Mouse (Mus musculus) forebrain, embryonic 14.5 days (tissue): ENCODE results near the gene Gm45521. TPM values are rescaled to one million over a fixed set of nuclear protein-coding genes. Genes with fewer than 3 reads are reported as not detected.

Experiments
- ATAC-seq: fragments of 200-750 bp; cut with Nextera tagmentation; 2 replicates; pipeline ENCODE4 v1.8.0; 2017; ENCODE audit warnings: mild to moderate bottlenecking, moderate library complexity
- DNase-seq: peaks from one replicate; pipeline ENCODE4 v3.0.0-alpha.2; 2015; ENCODE audit warnings: low spot score
- H3K27ac ChIP-seq: fragments of 300-500 bp; sonication (generic); 2 replicates; pipeline ENCODE4 v1.5.1; 2014; ENCODE audit warnings: low read depth, mild to moderate bottlenecking, control low read depth, low read length, moderate library complexity
- H3K27me3 ChIP-seq: fragments of 300-500 bp; sonication (generic); replicated peaks from 2 replicates; pipeline ENCODE4 v1.6.1; 2014; ENCODE audit warnings: low read length, control low read depth, mixed read lengths; ENCODE audit not compliant: control insufficient read depth, insufficient read depth
- H3K36me3 ChIP-seq: fragments of 300-500 bp; sonication (generic); 2 replicates; pipeline ENCODE4 v1.6.1; 2014; ENCODE audit warnings: low read length, control low read depth; ENCODE audit not compliant: control insufficient read depth, insufficient read depth
- H3K4me1 ChIP-seq: fragments of 300-500 bp; sonication (generic); 2 replicates; pipeline ENCODE4 v1.6.1; 2014; ENCODE audit warnings: antibody characterized with exemption, low read length, control low read depth; ENCODE audit not compliant: control insufficient read depth, insufficient read depth
- H3K4me2 ChIP-seq: fragments of 300-500 bp; sonication (generic); 2 replicates; pipeline ENCODE4 v1.6.1; 2014; ENCODE audit warnings: mild to moderate bottlenecking, control low read depth, low read length
- H3K4me3 ChIP-seq: fragments of 300-500 bp; sonication (generic); 2 replicates; pipeline ENCODE4 v1.5.1; 2014; ENCODE audit warnings: low read depth, low read length, control low read depth
- H3K9ac ChIP-seq: fragments of 300-500 bp; sonication (generic); 2 replicates; pipeline ENCODE4 v1.6.1; 2014; ENCODE audit warnings: mild to moderate bottlenecking, low read length, control low read depth, moderate library complexity
- H3K9me3 ChIP-seq: fragments of 300-500 bp; sonication (generic); replicated peaks from 2 replicates; pipeline ENCODE4 v1.6.1; 2016; ENCODE audit warnings: low read length, control low read depth, mixed read lengths; ENCODE audit not compliant: control insufficient read depth
- WGBS: fragments of 180-500 bp; shearing (Covaris S2); extraction: QIAGEN DNeasy Blood & Tissue Kit; methylation state at CpG from one replicate; pipeline ENCODE4 v1.1.7; 2014; 5-methylcytosine and 5-hydroxymethylcytosine counted together
- polyA plus RNA-seq: library from polyadenylated mRNA; unstranded; fragments of >200 nt; fragmentation: Nextera tagmentation; extraction: Ambion mirVana; gene quantifications from 2 replicates; pipeline ENCODE4 v1.2.1, GENCODE M21; 2014

Gene Gm45521
- polyA plus RNA-seq, 1 experiment from 2014 or later = 0.28 TPM

DNA sequence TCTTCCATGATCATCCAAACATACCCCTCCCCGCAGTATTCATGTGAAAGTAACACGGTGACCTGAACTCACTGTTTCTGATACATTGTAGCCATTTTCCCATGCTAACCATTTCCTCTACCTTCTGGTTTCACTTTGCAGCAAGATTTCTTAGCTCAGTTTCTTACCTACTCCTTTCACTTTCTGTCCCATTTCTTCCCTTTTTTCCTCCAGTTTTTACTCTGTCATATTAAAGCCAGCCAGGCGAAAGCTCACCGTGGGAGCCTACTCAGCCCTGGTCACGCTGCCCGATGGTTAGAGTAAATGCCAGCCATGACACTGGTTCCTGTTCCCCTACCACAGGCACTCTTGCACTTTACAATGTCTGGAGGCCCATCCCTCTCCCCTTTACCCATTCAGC lies 29.8 kb downstream of the Gm45521 start:
- Histone ChIP-seq H3K9me3 (no peaks in the 10 kb centered on the region), H3K4me2 (no peak overlapping the region), H3K4me1 (no peaks in the 10 kb centered on the region), H3K27ac (no peak overlapping the region), H3K4me3 (no peak overlapping the region), H3K9ac (no peak overlapping the region), H3K27me3 (no peaks in the 10 kb centered on the region), H3K36me3 (no peaks in the 10 kb centered on the region)
- no peak for ATAC-seq
- 95% methylated on average over 6 of the region's 6 CpGs for WGBS
- no peak for DNase-seq

DNA sequence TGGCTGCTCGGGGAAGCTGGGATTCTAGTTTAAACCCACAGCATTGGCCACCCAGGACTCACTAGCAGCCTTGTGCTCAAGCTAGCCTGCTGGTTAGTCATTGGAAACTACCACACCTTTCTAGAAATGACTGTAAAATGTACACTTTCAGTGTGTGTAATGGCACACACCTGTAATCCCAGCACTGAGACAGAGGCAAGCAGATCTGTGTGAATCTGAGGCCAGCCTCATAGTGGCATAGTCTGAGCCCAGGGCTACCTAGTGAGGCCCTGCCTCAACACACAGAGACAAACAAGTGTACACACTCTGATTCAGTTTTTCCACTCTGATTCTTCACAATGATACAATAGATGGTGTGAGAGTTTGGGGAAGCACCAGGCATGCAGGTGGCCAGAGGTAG lies 32.3 kb downstream of the Gm45521 start:
- 67% methylated on average over 1 of the region's 1 CpGs for WGBS
- no peaks in the 10 kb centered on the region for H3K36me3 ChIP-seq
- no peak overlapping the region for H3K4me3 ChIP-seq
- ATAC-seq (no peak), DNase-seq (no peak)
- H3K4me2 ChIP-seq = no peak overlapping the region
- H3K4me1 ChIP-seq = no peaks in the 10 kb centered on the region
- H3K27ac ChIP-seq = no peak overlapping the region
- H3K9ac ChIP-seq = no peak overlapping the region
- no peaks in the 10 kb centered on the region for H3K27me3 ChIP-seq
- no peaks in the 10 kb centered on the region for H3K9me3 ChIP-seq

DNA sequence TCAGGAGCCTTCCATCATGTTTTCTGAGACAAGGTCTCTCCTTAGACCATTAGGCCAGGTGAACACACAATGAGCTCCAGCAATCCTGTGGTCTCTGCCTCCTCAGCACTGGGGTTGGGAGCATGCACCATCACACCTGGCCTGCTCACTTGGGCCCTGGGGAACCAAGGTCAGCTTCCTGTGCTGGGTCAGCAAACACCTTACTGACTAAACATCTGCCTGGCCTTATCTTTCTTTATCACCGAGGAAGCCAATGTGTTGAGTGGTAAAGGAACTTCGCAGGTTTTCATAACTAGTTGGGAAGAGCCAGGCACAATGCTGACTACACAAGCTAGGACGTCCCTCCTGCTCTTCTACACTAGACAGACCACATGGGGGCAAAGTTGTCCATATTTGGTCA lies 32.9 kb downstream of the Gm45521 start:
- H3K27ac ChIP-seq = no peak overlapping the region
- no peak overlapping the region for H3K4me2 ChIP-seq
- H3K9ac ChIP-seq = no peak overlapping the region
- no peaks in the 10 kb centered on the region for H3K4me1 ChIP-seq
- no peaks in the 10 kb centered on the region for H3K27me3 ChIP-seq
- H3K36me3 ChIP-seq = no peaks in the 10 kb centered on the region
- WGBS = 87% methylated on average over 3 of the region's 3 CpGs
- no peak for ATAC-seq
- no peaks in the 10 kb centered on the region for H3K9me3 ChIP-seq
- no peak for DNase-seq
- no peak overlapping the region for H3K4me3 ChIP-seq

- no peaks in the 10 kb centered on the region for H3K27me3 ChIP-seq
- H3K4me2 ChIP-seq = no peak overlapping the region
- H3K4me3 ChIP-seq = no peak overlapping the region
- no peaks in the 10 kb centered on the region for H3K36me3 ChIP-seq
- H3K9ac ChIP-seq = no peak overlapping the region
- no peak for ATAC-seq
- no peak for DNase-seq
- H3K4me1 ChIP-seq = no peaks in the 10 kb centered on the region
- no peaks in the 10 kb centered on the region for H3K9me3 ChIP-seq
- H3K27ac ChIP-seq = no peak overlapping the region
- 94% methylated on average over 5 of the region's 5 CpGs for WGBS
These were observed 34.2 kb downstream of the Gm45521 start for GRCm38 (mm10) chr14:7991108-7991776.

DNA sequence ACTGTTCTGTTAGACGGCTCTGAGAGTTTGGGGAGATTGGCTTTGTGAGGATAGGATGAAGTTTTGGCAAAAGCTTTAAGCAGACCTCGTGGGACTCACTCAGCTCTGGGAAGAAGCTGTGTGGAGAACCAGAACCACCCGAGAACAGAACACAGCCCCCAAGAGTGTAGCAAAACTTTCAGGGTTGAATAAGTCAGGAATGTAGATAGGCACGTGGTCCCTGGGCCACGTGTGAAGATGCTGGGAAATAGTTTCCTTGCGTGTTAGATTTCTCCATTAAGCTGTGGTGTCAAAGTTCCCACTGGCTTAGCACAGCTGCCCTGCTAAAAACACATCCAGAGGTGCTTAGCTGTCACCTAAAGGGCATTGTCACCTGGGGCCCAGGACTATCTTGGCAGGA lies 35.1 kb downstream of the Gm45521 start:
- Histone ChIP-seq H3K36me3 (no peaks in the 10 kb centered on the region), H3K9me3 (no peaks in the 10 kb centered on the region), H3K27ac (no peak overlapping the region), H3K4me1 (no peaks in the 10 kb centered on the region), H3K27me3 (no peaks in the 10 kb centered on the region), H3K4me2 (no peak overlapping the region), H3K4me3 (no peak overlapping the region), H3K9ac (no peak overlapping the region)
- WGBS = 81% methylated on average over 6 of the region's 6 CpGs
- ATAC-seq (no peak), DNase-seq (no peak)

GRCm38 (mm10) chr14:7994271-7994767 lies 37.2 kb downstream of the Gm45521 start, which contains the start of gene Dnase1l3:
Dnase1l3 (minus strand) TSS chr14:7994573.
- no peak within 1 kb of the TSS for H3K9ac ChIP-seq
- DNase-seq (no peak), ATAC-seq (no peak)
- no peaks in the 10 kb centered on the region for H3K27me3 ChIP-seq
- H3K36me3 ChIP-seq = no peaks in the 10 kb centered on the region
- H3K9me3 ChIP-seq = no peaks in the 10 kb centered on the region
- no peak within 1 kb of the TSS for H3K4me3 ChIP-seq
- H3K27ac ChIP-seq = no peak within 1 kb of the TSS
- no peak within 1 kb of the TSS for H3K4me2 ChIP-seq
- H3K4me1 ChIP-seq = no peaks in the 10 kb centered on the region
- 75% methylated on average over 8 of the region's 8 CpGs for WGBS

- Histone ChIP-seq H3K4me1 (no peaks in the 10 kb centered on the region), H3K9ac (no peak overlapping the region), H3K4me3 (no peak overlapping the region), H3K27ac (no peak overlapping the region), H3K36me3 (no peaks in the 10 kb centered on the region), H3K9me3 (no peaks in the 10 kb centered on the region), H3K4me2 (peak overlapping the region; percentile 25), H3K27me3 (peaks cover 8% of the 10 kb centered on the region)
- DNase-seq (peak; percentile 91), ATAC-seq (peak; percentile 74)
- WGBS = under 1% methylated on average over 15 of the region's 15 CpGs
These were observed 40.2 kb downstream of the Gm45521 start for GRCm38 (mm10) chr14:7997255-7997696.

DNA sequence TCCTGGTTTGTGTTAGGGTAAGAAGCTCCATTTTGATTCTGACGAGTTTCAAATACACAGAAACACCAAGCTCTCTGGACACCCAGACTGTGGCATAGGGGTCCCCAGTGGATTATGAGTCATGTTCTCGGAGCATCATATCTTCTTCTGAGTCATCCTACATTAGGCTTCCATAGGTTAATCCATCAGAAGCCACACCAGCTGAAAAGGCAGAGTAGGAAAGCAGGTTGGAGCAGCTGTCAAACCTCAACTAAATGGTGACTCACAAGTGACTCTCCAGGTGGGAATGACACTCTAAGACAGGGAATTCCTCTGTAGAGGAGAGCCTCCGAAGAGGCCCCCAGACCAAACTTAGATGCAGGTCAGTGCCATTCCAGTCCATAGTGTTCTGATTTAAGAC lies 41.9 kb downstream of the Gm45521 start:
- Histone ChIP-seq H3K9ac (no peak overlapping the region), H3K27me3 (peaks cover 8% of the 10 kb centered on the region), H3K4me1 (peaks cover 7% of the 10 kb centered on the region; the same call in 1 of the 2 replicates), H3K4me3 (no peak overlapping the region), H3K9me3 (no peaks in the 10 kb centered on the region), H3K4me2 (no peak overlapping the region), H3K36me3 (no peaks in the 10 kb centered on the region), H3K27ac (no peak overlapping the region)
- 84% methylated on average over 3 of the region's 3 CpGs for WGBS
- ATAC-seq (no peak), DNase-seq (no peak)

DNA sequence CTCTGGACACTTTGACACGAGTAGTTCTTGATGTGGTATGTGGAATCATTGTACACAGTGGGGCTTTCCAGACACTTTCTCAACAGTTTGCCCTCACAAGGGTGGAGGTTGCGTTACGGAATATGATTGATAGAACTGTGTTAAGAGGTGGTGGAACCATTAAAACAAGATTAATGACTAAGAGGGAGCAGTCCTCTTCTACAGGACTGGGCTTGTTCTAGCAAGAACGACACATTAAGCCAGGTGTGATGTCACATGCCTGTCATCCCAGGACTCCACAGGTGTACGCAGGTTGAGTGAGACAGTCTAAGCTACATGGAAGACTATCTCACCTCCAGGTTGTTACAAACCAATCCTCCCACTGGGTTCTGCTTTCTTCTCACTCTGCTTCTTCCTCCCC lies 42.3 kb downstream of the Gm45521 start:
- Histone ChIP-seq H3K27me3 (peaks cover 8% of the 10 kb centered on the region), H3K9me3 (no peaks in the 10 kb centered on the region), H3K27ac (no peak overlapping the region), H3K4me2 (no peak overlapping the region), H3K4me3 (no peak overlapping the region), H3K9ac (no peak overlapping the region), H3K36me3 (no peaks in the 10 kb centered on the region), H3K4me1 (peaks cover 9% of the 10 kb centered on the region; the same call in 1 of the 2 replicates)
- DNase-seq (no peak), ATAC-seq (no peak)
- WGBS = 84% methylated on average over 5 of the region's 5 CpGs
